Mouse (Mus musculus) kidney, embryonic 14.5 days (tissue): ENCODE data around the gene Rere. TPM values are rescaled to one million over a fixed set of nuclear protein-coding genes. Genes with fewer than 3 reads are reported as not detected.
"Not testable (repeated sequence)": the region's sequence is repeated elsewhere in the genome, so short reads cannot be mapped to it uniquely, and the experiment has no call there.

Experiments
- ATAC-seq: fragments of 200-750 bp; cut with Nextera tagmentation; 2 replicates; pipeline ENCODE4 v1.8.0; 2017; ENCODE audit warnings: moderate number of reproducible peaks, mild to moderate bottlenecking, moderate TSS enrichment, moderate library complexity; ENCODE audit not compliant: low FRiP score, low TSS enrichment
- H3K27ac ChIP-seq: fragments of 300-500 bp; sonication (generic); 2 replicates; pipeline ENCODE4 v1.5.1; 2014; ENCODE audit warnings: low read depth, mild to moderate bottlenecking, low read length, moderate library complexity, mixed read lengths
- H3K27me3 ChIP-seq: fragments of 300-500 bp; sonication (generic); 2 replicates; pipeline ENCODE4 v1.6.1; 2014; ENCODE audit warnings: mild to moderate bottlenecking, low read length; ENCODE audit not compliant: control insufficient read depth, insufficient read depth
- H3K36me3 ChIP-seq: fragments of 300-500 bp; sonication (generic); 2 replicates; pipeline ENCODE4 v1.6.1; 2014; ENCODE audit warnings: low read length, mixed read lengths; ENCODE audit not compliant: control insufficient read depth, insufficient read depth
- H3K4me1 ChIP-seq: fragments of 300-500 bp; sonication (generic); 2 replicates; pipeline ENCODE4 v1.6.1; 2014; ENCODE audit warnings: low read length, mixed read lengths; ENCODE audit not compliant: control insufficient read depth, insufficient read depth
- H3K4me2 ChIP-seq: fragments of 300-500 bp; sonication (generic); replicated peaks from 2 replicates; pipeline ENCODE4 v1.6.1; 2014; ENCODE audit warnings: low read depth, mild to moderate bottlenecking, low read length
- H3K4me3 ChIP-seq: fragments of 300-500 bp; sonication (generic); 2 replicates; pipeline ENCODE4 v1.5.1; 2014; ENCODE audit warnings: mild to moderate bottlenecking, low read length
- H3K9ac ChIP-seq: fragments of 300-500 bp; sonication (generic); 2 replicates; pipeline ENCODE4 v1.6.1; 2014; ENCODE audit warnings: low read depth, mild to moderate bottlenecking, low read length, moderate library complexity
- H3K9me3 ChIP-seq: fragments of 300-500 bp; sonication (generic); 2 replicates; pipeline ENCODE4 v1.6.1; 2016; ENCODE audit warnings: low read length; ENCODE audit not compliant: control insufficient read depth
- whole genome bisulfite sequencing: fragments of 180-500 bp; shearing (Covaris S2); extraction: QIAGEN DNeasy Blood & Tissue Kit; methylation state at CpG from one replicate; pipeline ENCODE4 v1.1.7; 2014; 5-methylcytosine and 5-hydroxymethylcytosine counted together
- polyA plus RNA-seq: library from polyadenylated mRNA; unstranded; fragments of >200 nt; fragmentation: Nextera tagmentation; extraction: Ambion mirVana; gene quantifications from 2 replicates; pipeline ENCODE4 v1.2.1, GENCODE M21; 2014

Rere gene
- polyA plus RNA-seq, 1 experiment from 2014 or later, result 49.9 TPM

- Histone ChIP-seq H3K27ac (no peak overlapping the region), H3K27me3 (no peaks in the 10 kb centered on the region), H3K36me3 (peaks cover 14% of the 10 kb centered on the region; the same call in 1 of the 2 replicates), H3K9ac (no peak overlapping the region), H3K9me3 (no peaks in the 10 kb centered on the region), H3K4me2 (no peak overlapping the region), H3K4me3 (no peak overlapping the region), H3K4me1 (peaks cover 10% of the 10 kb centered on the region)
- 93% methylated on average over 4 of the region's 4 CpGs for WGBS
- ATAC-seq, result no peak
These were observed 189.4 kb downstream of the Rere start for GRCm38 (mm10) chr4:150470674-150471328.

- H3K27ac ChIP-seq, result no peak overlapping the region
- H3K4me2 ChIP-seq, result no peak overlapping the region
- H3K9ac ChIP-seq, result no peak overlapping the region
- 44% methylated on average over 10 of the region's 10 CpGs for WGBS
- peaks cover 10% of the 10 kb centered on the region for H3K4me1 ChIP-seq
- H3K9me3 ChIP-seq, result no peaks in the 10 kb centered on the region
- ATAC-seq, result no peak
- H3K27me3 ChIP-seq, result no peaks in the 10 kb centered on the region
- peaks cover 21% of the 10 kb centered on the region for H3K36me3 ChIP-seq
- no peak overlapping the region for H3K4me3 ChIP-seq
These were observed 191.4 kb downstream of the Rere start for GRCm38 (mm10) chr4:150472751-150473436.

- 90% methylated on average over 4 of the region's 4 CpGs for WGBS
- Histone ChIP-seq H3K27ac (no peak overlapping the region), H3K9me3 (no peaks in the 10 kb centered on the region)
These were observed 192.1 kb downstream of the Rere start for GRCm38 (mm10) chr4:150473437-150474070.

GRCm38 (mm10) chr4:150474086-150474485 lies 192.6 kb downstream of the Rere start:
- Histone ChIP-seq H3K27ac (no peak overlapping the region), H3K36me3 (peaks cover 29% of the 10 kb centered on the region)
- ATAC-seq, result peak; percentile 76

More at GRCm38 (mm10) chr4:150473437-150474070, 192.1 kb downstream of the Rere start:
- Histone ChIP-seq H3K27me3 (no peaks in the 10 kb centered on the region), H3K4me1 (peaks cover 10% of the 10 kb centered on the region), H3K4me2 (no peak overlapping the region), H3K4me3 (no peak overlapping the region), H3K36me3 (peaks cover 25% of the 10 kb centered on the region), H3K9ac (no peak overlapping the region)
- no peak for ATAC-seq

GRCm38 (mm10) chr4:150476258-150476657 lies 194.8 kb downstream of the Rere start:
- no peak overlapping the region for H3K9ac ChIP-seq
- H3K36me3 ChIP-seq, result peaks cover 29% of the 10 kb centered on the region
- H3K27ac ChIP-seq, result no peak overlapping the region
- no peak for ATAC-seq
- no peak overlapping the region for H3K4me3 ChIP-seq
- 72% methylated on average over 5 of the region's 5 CpGs for WGBS
- H3K4me1 ChIP-seq, result peaks cover 10% of the 10 kb centered on the region
- H3K4me2 ChIP-seq, result no peak overlapping the region
- H3K27me3 ChIP-seq, result no peaks in the 10 kb centered on the region
- no peaks in the 10 kb centered on the region for H3K9me3 ChIP-seq

More at GRCm38 (mm10) chr4:150474086-150474485, 192.6 kb downstream of the Rere start:
- 40% methylated on average over 7 of the region's 7 CpGs for WGBS
- H3K4me2 ChIP-seq, result no peak overlapping the region
- no peaks in the 10 kb centered on the region for H3K27me3 ChIP-seq
- peaks cover 10% of the 10 kb centered on the region for H3K4me1 ChIP-seq
- H3K4me3 ChIP-seq, result no peak overlapping the region
- no peaks in the 10 kb centered on the region for H3K9me3 ChIP-seq
- H3K9ac ChIP-seq, result no peak overlapping the region

- Histone ChIP-seq H3K4me3 (no peak overlapping the region), H3K4me1 (peaks cover 10% of the 10 kb centered on the region), H3K9ac (no peak overlapping the region), H3K27me3 (no peaks in the 10 kb centered on the region), H3K36me3 (peaks cover 37% of the 10 kb centered on the region), H3K27ac (no peak overlapping the region), H3K4me2 (no peak overlapping the region), H3K9me3 (no peaks in the 10 kb centered on the region)
- ATAC-seq, result no peak
- 90% methylated on average over 6 of the region's 6 CpGs for WGBS
These were observed 196.6 kb downstream of the Rere start for GRCm38 (mm10) chr4:150478006-150478405.

- not testable (repeated sequence) for H3K9me3 ChIP-seq, H3K27me3 ChIP-seq, H3K9ac ChIP-seq, H3K4me2 ChIP-seq, ATAC-seq, H3K4me3 ChIP-seq, H3K27ac ChIP-seq
- WGBS, result 92% methylated on average over 5 of the region's 5 CpGs
- H3K36me3 ChIP-seq, result peaks cover 32% of the 10 kb centered on the region
- H3K4me1 ChIP-seq, result peaks cover 12% of the 10 kb centered on the region; the same call in 1 of the 2 replicates
These were observed 201.6 kb downstream of the Rere start for GRCm38 (mm10) chr4:150483081-150483480.

- H3K4me3 ChIP-seq, result no peak overlapping the region
- H3K9ac ChIP-seq, result no peak overlapping the region
- no peak overlapping the region for H3K27ac ChIP-seq
- no peak overlapping the region for H3K4me2 ChIP-seq
- H3K27me3 ChIP-seq, result no peaks in the 10 kb centered on the region
- WGBS, result 69% methylated on average over 2 of the region's 2 CpGs
- peaks cover 20% of the 10 kb centered on the region for H3K4me1 ChIP-seq
- H3K36me3 ChIP-seq, result peaks cover 11% of the 10 kb centered on the region; the same call in 1 of the 2 replicates
- H3K9me3 ChIP-seq, result no peaks in the 10 kb centered on the region
- ATAC-seq, result no peak
These were observed 204.7 kb downstream of the Rere start for GRCm38 (mm10) chr4:150486097-150486496.

GRCm38 (mm10) chr4:150487109-150487508 lies 205.7 kb downstream of the Rere start:
- no peak for ATAC-seq
- Histone ChIP-seq H3K36me3 (peaks cover 5% of the 10 kb centered on the region; the same call in 1 of the 2 replicates), H3K27ac (no peak overlapping the region), H3K4me3 (no peak overlapping the region), H3K9me3 (no peaks in the 10 kb centered on the region), H3K9ac (no peak overlapping the region), H3K4me2 (no peak overlapping the region), H3K4me1 (peaks cover 20% of the 10 kb centered on the region), H3K27me3 (no peaks in the 10 kb centered on the region)
- 44% methylated on average over 5 of the region's 5 CpGs for WGBS
